Mouse (Mus musculus): ENCODE results near the gene Epha1.

GRCm38 (mm10) chr6:42351776-42352485, 21.1 kb downstream of the Epha1 start:
- no peak for TF ChIP-seq CTCF (IDR thresholded peaks at IDR 0.05)
- TF ChIP-seq EP300 (IDR thresholded peaks at IDR 0.05): no peak

Data from lung, postnatal 0 days (tissue).